ENCODE assay signal across 26 mouse cellular contexts in genomic region chr17:94093984-94094660, GRCm38 (mm10).
DNase-seq lines count a peak whose midpoint lies in the region; ATAC-seq lines count a peak whose summit lies in the region.
"Had no signal": no experiment of that assay in that cellular context is flagged by ENCODE, and none has a peak within 500 bp of the region (broad histone marks: within the 10 kb centered on the region; RNA-seq: fewer than 3 reads in every experiment).

No protein-coding gene starts in this region.

- H3K4me3 ChIP-seq in embryonic facial prominence, embryonic 11.5 days (ENCODE audit: low read depth, low read length): no peak overlapping the region
- H3K4me3 ChIP-seq in liver, embryonic 12.5 days: no peak overlapping the region
- H3K4me3 ChIP-seq: kidney, embryonic 15.5 days; midbrain, embryonic 12.5 days; neural tube, embryonic 15.5 days had no signal

- H3K27ac ChIP-seq in embryonic facial prominence, embryonic 11.5 days (replicated peaks; ENCODE audit: low read depth, low read length): no peak overlapping the region
- no peak overlapping the region for H3K27ac ChIP-seq in liver, embryonic 12.5 days
- H3K27ac ChIP-seq: hindbrain, postnatal 0 days; kidney, embryonic 15.5 days; midbrain, embryonic 12.5 days; neural tube, embryonic 15.5 days had no signal

- DNase-seq in embryo, embryonic 11 days: peak; percentile 70
- peak; percentile 91 for DNase-seq in embryonic facial prominence, embryonic 11.5 days (ENCODE audit: low spot score)
- DNase-seq in hindlimb bud, embryonic 11.5 days (ENCODE audit: extremely low spot score, low read depth, low spot score): peak; percentile 89
- peak; percentile 37 for DNase-seq in mesoderm, embryonic 11.5 days (ENCODE audit: low read depth, low spot score)
- DNase-seq in heart, postnatal 10 days: no peak
- no peak for DNase-seq in right cerebral cortex, postnatal 36 days (ENCODE audit: low spot score in 2 of 2)
- DNase-seq: adrenal gland, postnatal 36 days; B cell, adult 2 months; cerebellum, adult 11 months; cerebellum, adult 9-11 months; gastrocnemius, postnatal 36 days; heart, postnatal 36 days; kidney, postnatal 36 days; lung, adult 18-20 months; lung, postnatal 10 days; right cerebral cortex, postnatal 25 days had no signal

- 30% methylated on average over 4 of the region's 4 CpGs for WGBS in embryonic facial prominence, embryonic 11.5 days
- WGBS in liver, embryonic 12.5 days (ENCODE audit: insufficient replicate concordance): 59% methylated on average over 4 of the region's 4 CpGs

- no peaks in the 10 kb centered on the region for H3K9me3 ChIP-seq in embryonic facial prominence, embryonic 11.5 days (replicated peaks; ENCODE audit: control insufficient read depth, low read length)
- no peaks in the 10 kb centered on the region for H3K9me3 ChIP-seq in liver, embryonic 12.5 days (replicated peaks)
- H3K9me3 ChIP-seq: G1E; kidney, embryonic 15.5 days; midbrain, embryonic 12.5 days; neural tube, embryonic 15.5 days had no signal

- H3K9ac ChIP-seq in embryonic facial prominence, embryonic 11.5 days (replicated peaks; ENCODE audit: low read length): no peak overlapping the region
- no peak overlapping the region for H3K9ac ChIP-seq in liver, embryonic 12.5 days
- H3K9ac ChIP-seq: kidney, embryonic 15.5 days; midbrain, embryonic 12.5 days; neural tube, embryonic 15.5 days had no signal

- H3K36me3 ChIP-seq in embryonic facial prominence, embryonic 11.5 days (replicated peaks; ENCODE audit: control insufficient read depth, insufficient read depth, low read depth, low read length): no peaks in the 10 kb centered on the region
- H3K36me3 ChIP-seq in liver, embryonic 12.5 days: no peaks in the 10 kb centered on the region
- H3K36me3 ChIP-seq: G1E; kidney, embryonic 15.5 days; midbrain, embryonic 12.5 days; neural tube, embryonic 15.5 days had no signal

- H3K27me3 ChIP-seq in embryonic facial prominence, embryonic 11.5 days (ENCODE audit: control insufficient read depth, insufficient read depth, low read length): no peaks in the 10 kb centered on the region
- no peaks in the 10 kb centered on the region for H3K27me3 ChIP-seq in liver, embryonic 12.5 days (replicated peaks)
- H3K27me3 ChIP-seq: CH12.LX; kidney, embryonic 15.5 days; midbrain, embryonic 12.5 days; neural tube, embryonic 15.5 days; Patski had no signal

- no peak overlapping the region for H3K4me2 ChIP-seq in embryonic facial prominence, embryonic 11.5 days (ENCODE audit: low read depth, low read length)
- no peak overlapping the region for H3K4me2 ChIP-seq in liver, embryonic 12.5 days
- H3K4me2 ChIP-seq: kidney, embryonic 15.5 days; midbrain, embryonic 12.5 days; neural tube, embryonic 15.5 days had no signal

- peak; percentile 89 for ATAC-seq in embryonic facial prominence, embryonic 11.5 days (replicated peaks; ENCODE audit: insufficient number of reproducible peaks, low FRiP score, low TSS enrichment, low read depth)
- ATAC-seq in liver, embryonic 12.5 days: no peak
- ATAC-seq: forebrain, embryonic 16.5 days; hindbrain, postnatal 0 days; intestine, postnatal 0 days; Patski had no signal

- intact Hi-C loops in heart, postnatal 10 days (cut with DNase I): no loop called here

- no peaks in the 10 kb centered on the region for H3K4me1 ChIP-seq in embryonic facial prominence, embryonic 11.5 days (ENCODE audit: control insufficient read depth, insufficient read depth, low read length)
- no peaks in the 10 kb centered on the region for H3K4me1 ChIP-seq in liver, embryonic 12.5 days
- H3K4me1 ChIP-seq: kidney, embryonic 15.5 days; midbrain, embryonic 12.5 days; neural tube, embryonic 15.5 days had no signal

Comparison
In these comparisons a context has a peak if more than half of its experiments do, and no peak if none do; other contexts are left out.
1. DNase-seq: peak in embryo, embryonic 11 days (single experiment), embryonic facial prominence, embryonic 11.5 days (single experiment), hindlimb bud, embryonic 11.5 days (single experiment) and mesoderm, embryonic 11.5 days (single experiment); none in heart, postnatal 10 days (0 of 2) and right cerebral cortex, postnatal 36 days (0 of 2).